Comparison of ENCODE assay signal across 17 mouse cellular contexts in genomic region chr7:16584384-16584783, GRCm38 (mm10). TPM values are rescaled to one million over a fixed set of nuclear protein-coding genes. Genes with fewer than 3 reads are reported as not detected.
DNase-seq lines count a peak whose midpoint lies in the region; ATAC-seq lines count a peak whose summit lies in the region.
"Had no signal": no experiment of that assay in that cellular context is flagged by ENCODE, and none has a peak within 500 bp of the region (broad histone marks: within the 10 kb centered on the region; RNA-seq: fewer than 3 reads in every experiment).

No protein-coding gene starts in this region.

- no peaks in the 10 kb centered on the region for H3K9me3 ChIP-seq in forebrain, embryonic 14.5 days (replicated peaks; ENCODE audit: control insufficient read depth, low read length)
- no peaks in the 10 kb centered on the region for H3K9me3 ChIP-seq in forebrain, embryonic 13.5 days (replicated peaks)
- H3K9me3 ChIP-seq in heart, embryonic 15.5 days (replicated peaks) = no peaks in the 10 kb centered on the region
- H3K9me3 ChIP-seq: embryonic facial prominence, embryonic 10.5 days; liver, embryonic 15.5 days; midbrain, embryonic 12.5 days; neural tube, embryonic 12.5 days had no signal

- H3K27me3 ChIP-seq in forebrain, embryonic 14.5 days (replicated peaks; ENCODE audit: control insufficient read depth, insufficient read depth, low read length) = no peaks in the 10 kb centered on the region
- no peaks in the 10 kb centered on the region for H3K27me3 ChIP-seq in forebrain, embryonic 13.5 days
- H3K27me3 ChIP-seq in heart, embryonic 15.5 days = no peaks in the 10 kb centered on the region
- H3K27me3 ChIP-seq: liver, embryonic 15.5 days; midbrain, embryonic 12.5 days; neural tube, embryonic 12.5 days had no signal

- no peak overlapping the region for H3K4me3 ChIP-seq in forebrain, embryonic 14.5 days (ENCODE audit: low read depth, low read length)
- no peak overlapping the region for H3K4me3 ChIP-seq in forebrain, embryonic 13.5 days
- H3K4me3 ChIP-seq in heart, embryonic 15.5 days = no peak overlapping the region
- H3K4me3 ChIP-seq: embryonic facial prominence, embryonic 10.5 days; liver, embryonic 15.5 days; midbrain, embryonic 12.5 days; neural tube, embryonic 12.5 days had no signal

- H3K4me1 ChIP-seq in forebrain, embryonic 14.5 days (ENCODE audit: control insufficient read depth, insufficient read depth, low read length) = peaks cover 5% of the 10 kb centered on the region; the same call in 1 of the 2 replicates
- H3K4me1 ChIP-seq in forebrain, embryonic 13.5 days = 0 out of 2 replicates have a peak, but pooled peaks cover 18% of the 10 kb centered on the region
- peaks cover 84% of the 10 kb centered on the region for H3K4me1 ChIP-seq in heart, embryonic 15.5 days (replicated peaks)

- H3K4me2 ChIP-seq in forebrain, embryonic 14.5 days (ENCODE audit: low read length) = no peak overlapping the region
- H3K4me2 ChIP-seq in forebrain, embryonic 13.5 days = no peak overlapping the region
- H3K4me2 ChIP-seq in heart, embryonic 15.5 days = peak overlapping the region; percentile 11; the same call in 1 of the 2 replicates
- H3K4me2 ChIP-seq: liver, embryonic 15.5 days; midbrain, embryonic 12.5 days; neural tube, embryonic 12.5 days had no signal

- no peaks in the 10 kb centered on the region for H3K36me3 ChIP-seq in forebrain, embryonic 14.5 days (ENCODE audit: control insufficient read depth, insufficient read depth, low read length)
- H3K36me3 ChIP-seq in forebrain, embryonic 13.5 days (ENCODE audit: poor library complexity, severe bottlenecking) = no peaks in the 10 kb centered on the region
- H3K36me3 ChIP-seq in heart, embryonic 15.5 days = no peaks in the 10 kb centered on the region
- H3K36me3 ChIP-seq: liver, embryonic 15.5 days; midbrain, embryonic 12.5 days; neural tube, embryonic 12.5 days had no signal

- DNase-seq in forebrain, embryonic 14.5 days (ENCODE audit: low spot score) = peak; percentile 17
- peak; percentile 36 to 50 for DNase-seq in kidney, postnatal 36 days
- no peak for DNase-seq in kidney, postnatal 10 days
- DNase-seq in NIH3T3 (ENCODE audit: low read depth) = peak; percentile 19
- no peak for DNase-seq in layer of hippocampus, postnatal 25 days (ENCODE audit: extremely low spot score in 1 of 2, low spot score in 1 of 2)
- DNase-seq: gastrocnemius, postnatal 10 days; kidney, postnatal 4 days; right cerebral cortex, adult 18-20 months had no signal

- ATAC-seq in forebrain, embryonic 14.5 days = no peak
- no peak for ATAC-seq in forebrain, embryonic 13.5 days
- no peak for ATAC-seq in heart, embryonic 15.5 days (replicated peaks; ENCODE audit: insufficient number of reproducible peaks, insufficient read depth, low FRiP score, low read depth)
- no peak for ATAC-seq in erythroid progenitor cell, adult 5-6 weeks (replicated peaks; ENCODE audit: low FRiP score, poor library complexity, severe bottlenecking)
- ATAC-seq: activated CD4-positive, CD25-positive, alpha-beta regulatory T cell, adult 4 months; hindbrain, embryonic 16.5 days had no signal

- H3K27ac ChIP-seq in forebrain, embryonic 14.5 days (ENCODE audit: low read depth, low read length) = no peak overlapping the region
- H3K27ac ChIP-seq in forebrain, embryonic 13.5 days = no peak overlapping the region
- peak overlapping the region; percentile 94 for H3K27ac ChIP-seq in heart, embryonic 15.5 days
- H3K27ac ChIP-seq: embryonic facial prominence, embryonic 10.5 days; liver, embryonic 15.5 days; midbrain, embryonic 12.5 days; neural tube, embryonic 12.5 days had no signal

- no peak overlapping the region for H3K9ac ChIP-seq in forebrain, embryonic 14.5 days (ENCODE audit: low read length)
- no peak overlapping the region for H3K9ac ChIP-seq in forebrain, embryonic 13.5 days
- no peak overlapping the region for H3K9ac ChIP-seq in heart, embryonic 15.5 days
- H3K9ac ChIP-seq: liver, embryonic 15.5 days; midbrain, embryonic 12.5 days; neural tube, embryonic 12.5 days had no signal

RNA-seq across cellular contexts. Expression of gene Arhgap35, which starts 30.4 kb away (rescaled TPM):
- polyA plus RNA-seq in forebrain, embryonic 14.5 days (2014; fragmentation: Nextera tagmentation; extraction: Ambion mirVana) = 29.6 and 36.1 TPM in 2 replicates
- polyA plus RNA-seq in forebrain, embryonic 13.5 days (2015; fragmentation: Nextera tagmentation; extraction: Ambion mirVana) = 29.1 and 34.1 TPM in 2 replicates
- 12.6 and 15.6 TPM in 2 replicates for polyA plus RNA-seq in heart, embryonic 15.5 days (2015; fragmentation: Nextera tagmentation; extraction: Ambion mirVana)
- total RNA-seq in layer of hippocampus, postnatal 25 days (2021) = 100 to 1,000 TPM; 125 to 127 TPM
- total RNA-seq in erythroid progenitor cell, adult 5-6 weeks (2015; ENCODE audit: low replicate concordance) = 1.8 and 2.9 TPM in 2 replicates
- total RNA-seq in erythroid progenitor cell, adult 5-6 weeks (2017; ENCODE audit: low replicate concordance) = 2.3 TPM in 2 replicates

Comparison
In these comparisons a context has a peak if more than half of its experiments do, and no peak if none do; other contexts are left out.
1. DNase-seq: peak in forebrain, embryonic 14.5 days (single experiment), kidney, postnatal 36 days (2 of 2) and NIH3T3 (single experiment); none in kidney, postnatal 10 days (single experiment) and layer of hippocampus, postnatal 25 days (0 of 2).